Mouse (Mus musculus) liver, embryonic 14.5 days (tissue): Measurements from ENCODE around the gene Krtap5-4. TPM values are rescaled to one million over a fixed set of nuclear protein-coding genes. Genes with fewer than 3 reads are reported as not detected.
"Not testable (repeated sequence)": the region's sequence is repeated elsewhere in the genome, so short reads cannot be mapped to it uniquely, and the experiment has no call there.

Source experiments
- ATAC-seq: fragments of 200-750 bp; cut with Nextera tagmentation; 2 replicates; pipeline ENCODE4 v1.8.0; 2017; ENCODE audit warnings: moderate number of reproducible peaks, mild to moderate bottlenecking, moderate library complexity; ENCODE audit not compliant: insufficient read depth
- DNase-seq, 3 experiments: peaks; one replicate each; pipeline ENCODE4 v3.0.0-alpha.2; 2012 to 2013; ENCODE audit warnings: low read depth in 3 of 3, low spot score in 3 of 3
- H3K27ac ChIP-seq: fragments of 300-500 bp; sonication (generic); 2 replicates; pipeline ENCODE4 v1.5.1; 2014; ENCODE audit warnings: moderate library complexity, mild to moderate bottlenecking, control low read depth, inconsistent platforms
- H3K27me3 ChIP-seq: fragments of 300-500 bp; sonication (generic); 2 replicates; pipeline ENCODE4 v1.6.1; 2014; ENCODE audit warnings: mild to moderate bottlenecking, low read length, moderate library complexity; ENCODE audit not compliant: control insufficient read depth, insufficient read depth
- H3K36me3 ChIP-seq: fragments of 300-500 bp; sonication (generic); replicated peaks from 2 replicates; pipeline ENCODE4 v1.6.1; 2014; ENCODE audit warnings: low read depth; ENCODE audit not compliant: control insufficient read depth, insufficient read depth
- H3K4me1 ChIP-seq, 2 experiments: fragments of 200-500 bp in 1 of 2; fragments of 300-500 bp in 1 of 2; sonication (generic) in 1 of 2; replicated peaks; 2 replicates each; pipeline ENCODE4 v1.6.1; 2012 to 2014; ENCODE audit warnings: antibody characterized with exemption in 1 of 2, inconsistent platforms in 1 of 2, low read length in 1 of 2; ENCODE audit not compliant: control insufficient read depth in 2 of 2, insufficient read depth in 2 of 2
- H3K4me2 ChIP-seq: fragments of 300-500 bp; sonication (generic); 2 replicates; pipeline ENCODE4 v1.6.1; 2014; ENCODE audit warnings: low read depth, mild to moderate bottlenecking, control low read depth, moderate library complexity
- H3K4me3 ChIP-seq, 2 experiments: fragments of 200-500 bp in 1 of 2; fragments of 300-500 bp in 1 of 2; sonication (generic) in 1 of 2; 2 replicates each; pipeline ENCODE4 v1.5.1; 2012 to 2014; ENCODE audit warnings: low read depth in 2 of 2, low read length in 2 of 2, mild to moderate bottlenecking in 2 of 2, control low read depth in 1 of 2, inconsistent platforms in 1 of 2, moderate library complexity in 1 of 2; ENCODE audit not compliant: insufficient read depth in 1 of 2
- H3K9ac ChIP-seq: fragments of 300-500 bp; sonication (generic); replicated peaks from 2 replicates; pipeline ENCODE4 v1.6.1; 2014; ENCODE audit warnings: mild to moderate bottlenecking, control low read depth, moderate library complexity
- H3K9me3 ChIP-seq: fragments of 300-500 bp; sonication (generic); 2 replicates; pipeline ENCODE4 v1.6.1; 2016; ENCODE audit warnings: low read length, mixed read lengths; ENCODE audit not compliant: control insufficient read depth
- CTCF ChIP-seq: IDR thresholded peaks from 2 replicates; pipeline ENCODE4 v1.5.1; 2016; ENCODE audit warnings: antibody characterized with exemption, low read depth, control low read depth
- EP300 ChIP-seq: IDR thresholded peaks from 2 replicates; pipeline ENCODE4 v1.6.1; 2016; ENCODE audit warnings: antibody characterized with exemption, low read depth
- WGBS: fragments of 180-500 bp; shearing (Covaris S2); extraction: QIAGEN DNeasy Blood & Tissue Kit; methylation state at CpG from one replicate; pipeline ENCODE4 v1.1.7; 2014; ENCODE audit not compliant: insufficient replicate concordance; 5-methylcytosine and 5-hydroxymethylcytosine counted together
- polyA plus RNA-seq, 2 experiments: library from polyadenylated mRNA; depleted of rRNA in 1 of 2; stranded (reverse) in 1 of 2; unstranded in 1 of 2; fragments of >200 nt; fragmentation: Nextera tagmentation in 1 of 2; extraction: Ambion mirVana in 1 of 2; gene quantifications; 2 replicates each; pipeline versions ENCODE4 v1.2.1 to v1.2.3; 2012 to 2014

The Krtap5-4 gene
- polyA plus RNA-seq, 2 experiments = not detected

- DNase-seq = no peak
- Histone ChIP-seq H3K9me3 (no peaks in the 10 kb centered on the region), H3K4me2 (no peak overlapping the region), H3K4me3 (no peak overlapping the region), H3K36me3 (no peaks in the 10 kb centered on the region), H3K27me3 (no peaks in the 10 kb centered on the region), H3K9ac (no peak overlapping the region), H3K27ac (no peak overlapping the region), H3K4me1 (peaks cover 0 to 5% of the 10 kb centered on the region in 2 experiments; a peak in 2 of 4 replicates)
- TF ChIP-seq CTCF (no peak), EP300 (no peak)
- ATAC-seq = no peak
- WGBS = 57% methylated on average over 5 of the region's 5 CpGs
Observed at GRCm38 (mm10) chr7:142314600-142315285, 11.4 kb downstream of the Krtap5-4 start.

GRCm38 (mm10) chr7:142316558-142316957 lies 13.2 kb downstream of the Krtap5-4 start:
- ATAC-seq = no peak
- no peak overlapping the region for H3K9ac ChIP-seq
- H3K36me3 ChIP-seq = no peaks in the 10 kb centered on the region
- TF ChIP-seq CTCF = peak; percentile 90
- no peak for TF ChIP-seq EP300
- WGBS = 31% methylated on average over 6 of the region's 6 CpGs
- H3K27me3 ChIP-seq = no peaks in the 10 kb centered on the region
- H3K9me3 ChIP-seq = no peaks in the 10 kb centered on the region
- no peak for DNase-seq
- no peak overlapping the region for H3K4me2 ChIP-seq
- no peak overlapping the region for H3K4me3 ChIP-seq
- H3K27ac ChIP-seq = no peak overlapping the region
- peaks cover 0 to 5% of the 10 kb centered on the region in 2 experiments; a peak in 2 of 4 replicates for H3K4me1 ChIP-seq

DNA sequence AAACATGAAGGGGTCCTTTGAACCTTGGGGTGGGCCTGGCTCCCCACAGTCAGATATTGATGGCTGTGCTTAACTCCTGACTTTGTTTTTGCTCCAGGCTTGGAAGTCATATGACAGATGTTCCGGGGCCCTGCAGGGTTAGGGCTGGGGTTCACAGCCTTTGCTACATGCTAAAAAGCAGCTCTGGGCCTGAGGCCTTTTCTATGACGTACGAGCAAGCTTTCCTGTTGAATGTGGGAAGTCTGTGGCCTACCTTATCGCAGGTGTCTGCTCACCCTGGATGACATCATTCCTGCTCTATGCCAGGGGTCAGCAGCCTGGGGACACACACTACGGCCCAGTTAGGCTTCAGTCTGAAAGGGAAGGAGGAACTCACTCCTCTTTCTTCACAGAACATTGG lies 13.9 kb downstream of the Krtap5-4 start:
- no peaks in the 10 kb centered on the region for H3K27me3 ChIP-seq
- no peak overlapping the region for H3K9ac ChIP-seq
- H3K36me3 ChIP-seq = no peaks in the 10 kb centered on the region
- H3K4me2 ChIP-seq = no peak overlapping the region
- H3K4me1 ChIP-seq = peaks cover 0 to 5% of the 10 kb centered on the region in 2 experiments; a peak in 2 of 4 replicates
- WGBS = 70% methylated on average over 5 of the region's 5 CpGs
- no peak overlapping the region for H3K4me3 ChIP-seq
- ATAC-seq = no peak; the same call in 1 of the 2 replicates
- H3K27ac ChIP-seq = no peak overlapping the region
- no peak for DNase-seq
- no peak for TF ChIP-seq CTCF
- no peaks in the 10 kb centered on the region for H3K9me3 ChIP-seq

GRCm38 (mm10) chr7:142319124-142319523 lies 15.8 kb downstream of the Krtap5-4 start:
- DNase-seq (no peak), ATAC-seq (no peak)
- Histone ChIP-seq H3K4me3 (no peak overlapping the region), H3K4me2 (no peak overlapping the region), H3K27me3 (no peaks in the 10 kb centered on the region), H3K9me3 (no peaks in the 10 kb centered on the region), H3K36me3 (no peaks in the 10 kb centered on the region), H3K4me1 (peaks cover 0 to 5% of the 10 kb centered on the region in 2 experiments; a peak in 2 of 4 replicates), H3K9ac (no peak overlapping the region), H3K27ac (no peak overlapping the region)
- no peak for TF ChIP-seq CTCF
- TF ChIP-seq EP300 = no peak
- WGBS = 78% methylated on average over 11 of the region's 11 CpGs

GRCm38 (mm10) chr7:142320906-142321305 lies 17.6 kb downstream of the Krtap5-4 start:
- Histone ChIP-seq H3K4me3 (no peak overlapping the region), H3K4me2 (no peak overlapping the region), H3K9me3 (no peaks in the 10 kb centered on the region), H3K9ac (no peak overlapping the region), H3K27ac (no peak overlapping the region), H3K36me3 (no peaks in the 10 kb centered on the region), H3K4me1 (peaks cover 0 to 5% of the 10 kb centered on the region in 2 experiments; a peak in 2 of 4 replicates), H3K27me3 (no peaks in the 10 kb centered on the region)
- DNase-seq (no peak), ATAC-seq (no peak)
- TF ChIP-seq CTCF (no peak), EP300 (no peak)
- 18% methylated on average over 2 of the region's 2 CpGs for WGBS

- not testable (repeated sequence) for H3K27ac ChIP-seq, H3K36me3 ChIP-seq, ATAC-seq
Observed at GRCm38 (mm10) chr7:142321637-142322306, 18.4 kb downstream of the Krtap5-4 start.

More at GRCm38 (mm10) chr7:142321637-142322306, 18.4 kb downstream of the Krtap5-4 start:
- 71% methylated on average over 3 of the region's 10 CpGs for WGBS
- not testable (repeated sequence) for H3K9ac ChIP-seq, DNase-seq, H3K4me2 ChIP-seq, H3K4me3 ChIP-seq, H3K27me3 ChIP-seq, H3K4me1 ChIP-seq, H3K9me3 ChIP-seq
